11 mouse cellular contexts compared by ENCODE assay signal in genomic region chr4:32359634-32360033, GRCm38 (mm10).
DNase-seq lines count a peak whose midpoint lies in the region; ATAC-seq lines count a peak whose summit lies in the region.
"Had no signal": no experiment of that assay in that cellular context is flagged by ENCODE, and none has a peak within 500 bp of the region (broad histone marks: within the 10 kb centered on the region; RNA-seq: fewer than 3 reads in every experiment).

No protein-coding gene starts in this region.

- H3K79me2 ChIP-seq in macrophage (ENCODE audit: inconsistent target), result no peaks in the 10 kb centered on the region

- ATAC-seq in forebrain, embryonic 15.5 days (replicated peaks), result no peak
- no peak for ATAC-seq in lung, embryonic 16.5 days (ENCODE audit: low read depth)
- ATAC-seq in erythroid progenitor cell, adult 5-6 weeks (replicated peaks; ENCODE audit: low FRiP score, poor library complexity, severe bottlenecking), result no peak

- H3K4me1 ChIP-seq in forebrain, embryonic 10.5 days, result peaks cover 66% of the 10 kb centered on the region
- H3K4me1 ChIP-seq in forebrain, embryonic 15.5 days, result peaks cover 33% of the 10 kb centered on the region
- peaks cover 40% of the 10 kb centered on the region for H3K4me1 ChIP-seq in lung, embryonic 16.5 days (replicated peaks; ENCODE audit: control insufficient read depth, insufficient read depth, low read length)

- H3K4me3 ChIP-seq in forebrain, embryonic 10.5 days, result no peak overlapping the region
- no peak overlapping the region for H3K4me3 ChIP-seq in forebrain, embryonic 15.5 days
- H3K4me3 ChIP-seq in lung, embryonic 16.5 days (ENCODE audit: low read length), result no peak overlapping the region
- no peak overlapping the region for H3K4me3 ChIP-seq in macrophage (ENCODE audit: inconsistent target)

- no peaks in the 10 kb centered on the region for H3K27me3 ChIP-seq in forebrain, embryonic 10.5 days (ENCODE audit: poor library complexity, severe bottlenecking)
- no peaks in the 10 kb centered on the region for H3K27me3 ChIP-seq in forebrain, embryonic 15.5 days
- H3K27me3 ChIP-seq in lung, embryonic 16.5 days (ENCODE audit: control insufficient read depth, insufficient read depth, low read depth, low read length), result no peaks in the 10 kb centered on the region

- 31% methylated on average over 3 of the region's 3 CpGs for WGBS in forebrain, embryonic 10.5 days
- 22% methylated on average over 3 of the region's 3 CpGs for WGBS in forebrain, embryonic 15.5 days
- 40% methylated on average over 3 of the region's 3 CpGs for WGBS in lung, embryonic 16.5 days
- 84% methylated on average over 3 of the region's 3 CpGs for WGBS in macrophage (ENCODE audit: missing documents)

- H3K9ac ChIP-seq in forebrain, embryonic 15.5 days (replicated peaks), result no peak overlapping the region
- H3K9ac ChIP-seq in lung, embryonic 16.5 days (ENCODE audit: low read length), result no peak overlapping the region

- peak overlapping the region; percentile 61; the same call in 1 of the 2 replicates for H3K27ac ChIP-seq in forebrain, embryonic 10.5 days
- H3K27ac ChIP-seq in forebrain, embryonic 15.5 days (replicated peaks), result no peak overlapping the region
- H3K27ac ChIP-seq in lung, embryonic 16.5 days (ENCODE audit: low read length), result peak overlapping the region; percentile 43; the same call in 1 of the 2 replicates
- H3K27ac ChIP-seq in macrophage, result peak overlapping the region; percentile 88

- no peaks in the 10 kb centered on the region for H3K36me3 ChIP-seq in forebrain, embryonic 10.5 days (replicated peaks)
- H3K36me3 ChIP-seq in forebrain, embryonic 15.5 days, result no peaks in the 10 kb centered on the region
- H3K36me3 ChIP-seq in lung, embryonic 16.5 days (ENCODE audit: control insufficient read depth, insufficient read depth, low read length), result no peaks in the 10 kb centered on the region
- H3K36me3 ChIP-seq in macrophage (ENCODE audit: inconsistent target), result no peaks in the 10 kb centered on the region

- H3K4me2 ChIP-seq in forebrain, embryonic 15.5 days (replicated peaks), result no peak overlapping the region
- no peak overlapping the region for H3K4me2 ChIP-seq in lung, embryonic 16.5 days (ENCODE audit: low read depth, low read length)

- H3K9me3 ChIP-seq in forebrain, embryonic 10.5 days, result no peaks in the 10 kb centered on the region
- H3K9me3 ChIP-seq in forebrain, embryonic 15.5 days, result no peaks in the 10 kb centered on the region
- H3K9me3 ChIP-seq in lung, embryonic 16.5 days (ENCODE audit: control insufficient read depth, low read length), result no peaks in the 10 kb centered on the region

- no peak for DNase-seq in forebrain, embryonic 10.5 days (ENCODE audit: extremely low spot score, low spot score)
- DNase-seq in lung, postnatal 14 days, result no peak
- DNase-seq in frontal cortex, adult 2 months (ENCODE audit: extremely low spot score in 1 of 2, low spot score in 1 of 2), result no peak
- DNase-seq in embryo, embryonic 10 days (ENCODE audit: low spot score), result no peak
- DNase-seq: kidney, adult 8-10 months; lung, adult 18-20 months; right cerebral cortex, postnatal 14 days had no signal
